Mouse (Mus musculus): ENCODE data around the gene Ptpre. TPM values are rescaled to one million over a fixed set of nuclear protein-coding genes. Genes with fewer than 3 reads are reported as not detected.
A peak's percentile ranks its signal among the peaks of the same experiment; 100 is the strongest.
"Not testable (repeated sequence)": the region's sequence is repeated elsewhere in the genome, so short reads cannot be mapped to it uniquely, and the experiment has no call there.

Ptpre gene
- polyA plus RNA-seq, 3 experiments from 2014 or later = 29.3 to 32.2 (median 30.3) TPM

- no peak for ATAC-seq
Observed at GRCm38 (mm10) chr7:135605804-135606072, 68.5 kb downstream of the Ptpre start.

GRCm38 (mm10) chr7:135608208-135608607 lies 70.9 kb downstream of the Ptpre start:
- ATAC-seq = no peak

DNA sequence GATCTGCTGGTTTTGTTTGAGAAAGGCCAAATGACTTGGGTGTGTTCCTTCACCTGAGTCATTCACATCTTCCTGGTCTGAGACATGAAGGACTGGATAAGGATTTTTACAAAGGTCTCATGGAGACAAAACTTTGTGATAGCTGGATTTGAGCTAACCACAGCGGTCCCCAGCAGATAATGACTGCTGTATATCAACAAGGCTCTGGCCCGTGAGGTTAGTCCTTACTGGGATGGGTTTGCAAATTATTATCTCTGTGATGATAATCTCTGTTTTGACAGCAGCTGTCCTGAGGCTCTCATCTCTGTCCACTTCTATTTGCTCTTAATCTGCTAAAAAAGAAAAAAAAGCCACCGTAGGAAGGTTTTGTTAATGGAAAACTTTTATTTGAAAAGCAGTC lies 71.7 kb downstream of the Ptpre start:
- no peak for ATAC-seq

GRCm38 (mm10) chr7:135609655-135610054 lies 72.4 kb downstream of the Ptpre start:
- no peak for ATAC-seq

DNA sequence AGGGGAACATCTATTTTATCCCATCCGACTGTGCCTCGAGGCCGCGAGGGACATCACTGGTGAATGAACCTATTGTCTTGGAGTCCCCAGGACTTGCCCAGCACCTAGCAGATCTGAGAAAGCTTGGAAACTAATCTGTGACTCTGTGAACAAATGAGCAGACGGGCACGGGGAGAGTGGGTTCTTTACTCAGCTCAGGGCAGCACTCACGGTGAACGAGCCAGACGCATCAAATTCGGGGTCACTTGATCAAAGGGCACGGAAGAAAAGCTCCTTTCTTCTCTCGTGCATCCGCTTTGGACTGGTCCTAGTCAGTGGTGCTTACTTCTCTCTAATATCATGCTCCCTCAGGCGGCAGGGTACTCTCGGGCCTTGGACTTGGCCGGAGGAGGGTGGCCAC lies 75.0 kb downstream of the Ptpre start:
- ATAC-seq = no peak

DNA sequence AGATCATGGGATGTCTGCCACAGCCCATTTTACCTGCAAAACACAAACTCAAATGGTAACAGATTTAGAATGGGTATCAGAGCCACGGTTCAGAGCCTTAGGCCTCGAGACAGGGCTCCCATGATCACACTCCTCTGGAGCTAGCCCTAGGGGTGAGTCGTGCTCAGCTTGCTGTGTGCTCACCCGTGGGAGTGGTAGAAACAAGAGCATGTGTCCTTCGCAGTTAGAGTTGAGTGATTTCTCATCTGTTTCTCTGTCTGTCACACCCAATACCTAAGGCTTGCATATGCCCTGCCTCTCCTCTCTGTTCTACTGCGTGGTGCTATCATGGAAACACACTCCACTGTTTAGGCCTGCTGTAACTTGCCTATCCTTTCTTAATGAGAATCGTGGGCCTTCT lies 75.5 kb downstream of the Ptpre start:
- ATAC-seq = no peak

- no peak for ATAC-seq
Observed at GRCm38 (mm10) chr7:135613380-135613779, 76.1 kb downstream of the Ptpre start.

- ATAC-seq = no peak
Observed at GRCm38 (mm10) chr7:135614892-135615291, 77.6 kb downstream of the Ptpre start.

DNA sequence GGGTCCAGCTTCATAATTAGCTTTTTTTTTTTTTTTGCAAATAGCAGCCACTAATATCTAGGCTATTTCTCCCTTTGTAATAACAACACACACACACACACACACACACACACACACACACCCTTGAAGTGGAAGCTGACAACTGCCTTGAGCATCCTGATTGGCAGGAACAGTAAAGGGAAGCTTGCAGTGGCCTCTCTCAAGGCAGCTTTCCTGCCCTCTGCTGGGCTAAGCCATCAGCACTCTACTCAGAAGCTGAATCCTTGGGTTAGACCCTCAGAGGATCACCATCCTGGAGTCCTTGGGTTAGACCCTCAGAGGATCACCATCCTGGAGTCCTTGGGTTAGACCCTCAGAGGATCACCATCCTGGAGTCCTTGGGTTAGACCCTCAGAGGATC lies 79.2 kb downstream of the Ptpre start:
- not testable (repeated sequence) for ATAC-seq

GRCm38 (mm10) chr7:135617776-135618175 lies 80.5 kb downstream of the Ptpre start:
- ATAC-seq = no peak

- no peak for ATAC-seq
Observed at GRCm38 (mm10) chr7:135621649-135622048, 84.4 kb downstream of the Ptpre start.

GRCm38 (mm10) chr7:135622241-135622640 lies 85.0 kb downstream of the Ptpre start:
- ATAC-seq = no peak

DNA sequence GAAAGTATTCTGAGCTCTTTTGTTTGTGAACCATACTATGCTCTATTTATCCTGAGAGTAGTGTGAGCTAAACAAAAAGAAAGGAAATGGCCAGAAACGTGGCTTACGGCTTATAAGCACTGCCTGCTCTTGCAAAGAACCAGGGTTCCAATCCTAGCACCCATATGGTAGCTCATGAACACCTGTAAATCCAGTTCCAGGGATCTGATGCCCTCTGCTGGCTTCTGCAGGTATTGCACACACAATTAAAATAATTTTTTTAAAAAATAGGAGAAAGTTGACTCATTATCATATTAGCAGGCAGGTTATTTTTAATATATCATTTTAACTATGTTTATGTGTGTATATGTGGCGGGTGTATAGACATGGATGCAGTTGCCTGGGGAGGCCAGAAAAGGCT lies 87.6 kb downstream of the Ptpre start:
- no peak for ATAC-seq

GRCm38 (mm10) chr7:135628363-135628762 lies 91.1 kb downstream of the Ptpre start:
- no peak for ATAC-seq

GRCm38 (mm10) chr7:135629019-135629418 lies 91.7 kb downstream of the Ptpre start:
- no peak for ATAC-seq

DNA sequence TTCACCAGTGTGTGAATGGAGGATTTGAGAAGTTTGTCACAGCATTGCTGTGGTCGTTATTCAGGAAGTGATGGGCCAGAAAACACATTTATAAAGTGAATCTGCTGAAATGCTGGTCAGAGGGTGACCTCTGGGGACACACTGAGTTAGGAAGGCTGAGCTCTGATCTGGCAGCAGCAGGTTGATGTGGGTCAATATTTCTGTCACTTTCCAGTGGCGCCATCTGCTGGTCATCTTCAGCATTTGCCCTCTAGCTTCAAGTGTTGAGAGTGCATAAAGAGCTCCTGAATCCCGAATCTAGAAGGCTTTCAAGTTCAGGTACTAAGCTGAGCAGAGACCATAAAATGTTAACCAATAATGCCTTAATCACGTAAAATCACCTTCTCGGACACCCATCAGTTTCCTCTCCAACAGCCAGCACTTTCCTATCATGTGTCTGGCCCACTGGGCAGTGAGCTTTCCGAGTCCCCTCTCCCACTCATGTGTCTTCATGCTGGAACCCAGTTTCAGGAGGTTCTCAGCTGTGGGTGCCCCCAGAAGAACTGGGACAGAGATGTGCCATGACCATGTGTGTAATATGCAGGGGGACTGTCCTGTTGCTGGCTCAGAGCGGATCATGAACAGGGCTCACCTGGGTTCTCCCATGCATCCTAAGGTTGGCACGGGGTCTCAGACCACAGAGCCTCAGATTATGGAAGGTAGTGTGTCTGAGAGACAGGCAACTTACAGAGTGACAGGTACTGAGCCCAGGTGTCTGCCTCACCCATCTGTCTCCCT lies 94.7 kb downstream of the Ptpre start:
- ATAC-seq = peak; percentile 50

GRCm38 (mm10) chr7:135632716-135633258 lies 95.5 kb downstream of the Ptpre start:
- no peak for ATAC-seq

GRCm38 (mm10) chr7:135634851-135635624 lies 97.8 kb downstream of the Ptpre start:
- ATAC-seq = no peak

DNA sequence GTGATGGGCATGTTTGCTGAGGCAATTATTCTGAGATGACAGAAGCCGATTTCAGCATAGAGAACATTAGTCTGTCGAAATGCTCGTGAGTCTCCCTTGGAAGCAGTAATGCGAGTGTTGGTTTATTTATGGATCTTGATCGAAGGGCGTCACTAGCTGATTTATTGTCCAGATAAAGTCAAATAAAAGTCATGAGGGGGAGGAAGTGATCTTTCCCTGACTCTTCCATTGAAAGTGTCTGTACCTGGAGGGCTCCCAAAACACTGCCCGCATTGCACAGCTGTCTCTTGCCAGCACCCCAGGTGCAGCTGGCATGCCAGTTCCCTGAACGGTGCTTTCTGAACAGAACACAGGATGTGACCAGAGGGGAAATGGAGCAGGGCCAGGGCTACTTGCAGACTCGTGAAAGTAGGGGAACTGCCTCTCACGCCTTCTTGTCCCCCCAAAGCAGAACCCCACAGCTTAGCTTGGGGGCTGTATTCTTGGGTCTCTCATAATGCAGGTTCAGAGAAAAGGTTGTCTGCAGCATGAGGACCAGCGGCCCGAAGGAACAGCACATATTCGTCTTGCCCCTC lies 100.2 kb downstream of the Ptpre start:
- ATAC-seq = no peak

GRCm38 (mm10) chr7:135639361-135639760 lies 102.1 kb downstream of the Ptpre start:
- ATAC-seq = no peak

DNA sequence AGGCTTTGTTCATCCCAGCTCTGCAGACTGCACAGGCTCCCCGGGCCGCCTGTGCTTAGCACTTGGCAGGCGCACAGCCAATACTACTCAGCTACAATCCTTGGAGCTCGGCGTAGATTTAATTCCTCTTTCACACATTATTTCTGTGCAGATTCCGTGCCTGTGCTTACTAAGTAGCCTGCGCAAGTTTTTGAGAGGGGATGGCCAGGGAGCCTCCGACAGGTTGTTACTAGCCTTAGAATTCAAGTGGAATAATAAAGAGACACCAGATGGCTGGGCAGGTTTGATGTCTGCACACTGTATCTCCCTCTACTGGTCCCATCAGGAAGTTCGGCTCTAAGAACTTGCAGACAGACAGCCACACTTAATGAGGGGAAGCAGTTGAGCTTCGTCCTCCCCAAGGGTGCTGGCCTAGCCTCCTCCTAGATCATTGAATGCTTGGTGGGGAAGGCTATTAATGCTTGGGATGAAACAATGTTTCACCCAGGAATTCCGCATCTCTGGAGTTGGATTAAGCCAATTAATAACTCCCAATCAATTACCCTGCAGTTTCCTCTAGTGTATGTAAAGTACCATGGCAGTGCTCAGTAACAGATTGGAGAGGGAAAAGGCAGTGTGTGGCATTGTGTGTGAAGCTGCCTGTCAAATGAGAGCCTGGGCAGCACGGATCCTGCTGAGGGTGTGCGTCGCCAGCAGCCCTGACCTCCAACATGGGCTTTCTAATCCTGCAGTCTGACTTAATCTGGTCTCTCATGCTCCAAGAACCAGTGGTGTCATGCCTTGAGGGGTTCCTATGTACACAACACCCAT lies 104.6 kb downstream of the Ptpre start:
- ATAC-seq = peak; percentile 61

DNA sequence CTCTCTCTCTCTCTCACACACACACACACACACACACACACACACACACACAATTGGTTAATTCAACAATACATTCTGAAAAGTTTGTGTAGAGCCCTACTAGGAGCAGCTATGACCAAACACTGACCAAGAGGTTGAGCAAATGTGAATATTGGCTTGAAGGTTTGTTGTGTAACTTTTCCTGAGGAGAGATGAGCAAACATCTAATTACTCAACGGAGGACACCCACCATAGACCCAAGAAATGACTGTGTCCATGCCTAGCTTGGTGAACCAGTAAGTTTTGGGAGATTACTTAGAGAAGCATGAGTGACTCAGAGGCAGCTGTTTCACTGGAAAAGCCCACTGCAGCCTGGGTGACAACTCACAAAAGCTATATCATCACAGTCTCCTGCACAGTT lies 107.2 kb downstream of the Ptpre start:
- ATAC-seq = no peak

DNA sequence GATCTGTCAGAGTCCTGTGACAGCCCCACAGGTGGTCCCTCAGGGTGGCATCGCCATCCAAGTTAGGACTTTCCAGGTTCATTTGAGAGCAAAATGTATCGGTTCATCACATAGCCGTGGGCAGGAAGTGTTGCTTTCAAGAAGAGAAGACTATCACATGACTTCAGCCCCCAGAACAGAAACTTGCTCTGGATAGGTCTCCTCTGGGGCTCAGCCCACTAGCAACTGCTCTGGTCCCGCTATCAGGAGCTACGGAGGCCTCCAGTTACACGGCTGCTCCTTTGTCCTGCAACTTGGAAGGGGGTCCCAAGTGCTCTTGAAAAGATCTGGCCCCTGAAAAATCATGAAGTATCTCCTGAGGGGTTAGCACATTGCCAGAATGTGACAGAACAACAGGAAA lies 109.7 kb downstream of the Ptpre start:
- peak; percentile 78 for ATAC-seq

Measured in inflammation-experienced regulatory T-cells, adult 6 months (primary cell).